In genomic region chr14:76309606-76310005, GRCm38 (mm10) we compare ENCODE assay signal across 12 mouse cellular contexts.
"Had no signal": no experiment of that assay in that cellular context is flagged by ENCODE, and none has a peak within 500 bp of the region (broad histone marks: within the 10 kb centered on the region; RNA-seq: fewer than 3 reads in every experiment).

No protein-coding gene starts in this region.

- H3K9ac ChIP-seq: limb, embryonic 13.5 days; liver, embryonic 13.5 days; lung, embryonic 14.5 days; midbrain, embryonic 12.5 days; midbrain, embryonic 15.5 days; stomach, embryonic 15.5 days had no signal

- H3K27me3 ChIP-seq: limb, embryonic 13.5 days; liver, embryonic 13.5 days; midbrain, embryonic 15.5 days; stomach, embryonic 15.5 days had no signal

- H3K4me3 ChIP-seq: layer of hippocampus, adult 2 months; limb, embryonic 10.5 days; limb, embryonic 13.5 days; liver, embryonic 13.5 days; midbrain, embryonic 12.5 days; midbrain, embryonic 15.5 days; stomach, embryonic 15.5 days had no signal

- H3K4me2 ChIP-seq: limb, embryonic 13.5 days; liver, embryonic 13.5 days; lung, embryonic 14.5 days; midbrain, embryonic 12.5 days; midbrain, embryonic 15.5 days; stomach, embryonic 15.5 days had no signal

- DNase-seq: liver; liver, embryonic 13.5 days; thymus, postnatal 25 days had no signal

- H3K27ac ChIP-seq: kidney, postnatal 0 days; layer of hippocampus, adult 2 months; limb, embryonic 10.5 days; limb, embryonic 13.5 days; liver, embryonic 13.5 days; macrophage; midbrain, embryonic 12.5 days; midbrain, embryonic 15.5 days; stomach, embryonic 15.5 days had no signal

- H3K4me1 ChIP-seq: liver, embryonic 13.5 days had no signal

- H3K36me3 ChIP-seq: limb, embryonic 10.5 days; limb, embryonic 13.5 days; liver, embryonic 13.5 days; midbrain, embryonic 12.5 days; midbrain, embryonic 15.5 days; stomach, embryonic 15.5 days had no signal

- H3K9me3 ChIP-seq: limb, embryonic 10.5 days; limb, embryonic 13.5 days; liver, embryonic 13.5 days; midbrain, embryonic 12.5 days; midbrain, embryonic 15.5 days; stomach, embryonic 15.5 days had no signal
